Mouse (Mus musculus) kidney, postnatal 0 days (tissue): ENCODE data around the gene Clcn2. TPM values are rescaled to one million over a fixed set of nuclear protein-coding genes. Genes with fewer than 3 reads are reported as not detected.

Experiments
- ATAC-seq: fragments of 200-750 bp; cut with Nextera tagmentation; replicated peaks from 2 replicates; pipeline ENCODE4 v1.8.0; 2017; ENCODE audit warnings: low read depth, moderate number of reproducible peaks, moderate TSS enrichment, moderate library complexity; ENCODE audit not compliant: low FRiP score
- DNase-seq: peaks from one replicate; pipeline ENCODE4 v3.0.0-alpha.2; 2016; ENCODE audit warnings: low spot score
- H3K27ac ChIP-seq: fragments of 300-500 bp; sonication (generic); 2 replicates; pipeline ENCODE4 v1.5.1; 2014; ENCODE audit warnings: mild to moderate bottlenecking
- H3K27me3 ChIP-seq: fragments of 300-500 bp; sonication (generic); 2 replicates; pipeline ENCODE4 v1.6.1; 2014; ENCODE audit warnings: low read length, mixed read lengths; ENCODE audit not compliant: insufficient read depth
- H3K36me3 ChIP-seq: fragments of 300-500 bp; sonication (generic); 2 replicates; pipeline ENCODE4 v1.6.1; 2014; ENCODE audit warnings: low read length, mixed read lengths; ENCODE audit not compliant: insufficient read depth
- H3K4me1 ChIP-seq: fragments of 300-500 bp; sonication (generic); replicated peaks from 2 replicates; pipeline ENCODE4 v1.6.1; 2014; ENCODE audit warnings: antibody characterized with exemption, low read length, mixed read lengths; ENCODE audit not compliant: insufficient read depth
- H3K4me2 ChIP-seq: fragments of 300-500 bp; sonication (generic); 2 replicates; pipeline ENCODE4 v1.6.1; 2014; ENCODE audit warnings: mild to moderate bottlenecking, low read length, moderate library complexity, mixed read lengths
- H3K4me3 ChIP-seq: fragments of 300-500 bp; sonication (generic); replicated peaks from 2 replicates; pipeline ENCODE4 v1.5.1; 2014; ENCODE audit warnings: low read depth, low read length
- H3K9ac ChIP-seq: fragments of 300-500 bp; sonication (generic); 2 replicates; pipeline ENCODE4 v1.6.1; 2014; ENCODE audit warnings: low read depth, low read length
- H3K9me3 ChIP-seq: fragments of 300-500 bp; sonication (generic); replicated peaks from 2 replicates; pipeline ENCODE4 v1.6.1; 2016; ENCODE audit warnings: low read length, inconsistent platforms, mixed read lengths
- CTCF ChIP-seq: IDR thresholded peaks from 2 replicates; pipeline ENCODE4 v1.5.1; 2016; ENCODE audit warnings: antibody characterized with exemption, low read depth, mild to moderate bottlenecking, moderate library complexity
- WGBS: fragments of 180-500 bp; shearing (Covaris S2); extraction: QIAGEN DNeasy Blood & Tissue Kit; methylation state at CpG from one replicate; pipeline ENCODE4 v1.1.7; 2014; 5-methylcytosine and 5-hydroxymethylcytosine counted together
- polyA plus RNA-seq: library from polyadenylated mRNA; unstranded; fragments of >200 nt; fragmentation: Nextera tagmentation; extraction: Ambion mirVana; gene quantifications from 2 replicates; pipeline ENCODE4 v1.2.1, GENCODE M21; 2015

Clcn2 gene
- 10.2 and 10.7 TPM in 2 replicates for polyA plus RNA-seq

GRCm38 (mm10) chr16:20717181-20717977 is at the start of gene Clcn2, which contains the start of gene Polr2h:
Gene Clcn2 (minus strand): TSS chr16:20717746.
Gene Polr2h (plus strand): TSS chr16:20717665.
- TF ChIP-seq CTCF, result peak; percentile 72
- H3K4me1 ChIP-seq, result peaks cover 15% of the 10 kb centered on the region
- under 1% methylated on average over 61 of the region's 62 CpGs for WGBS

GRCm38 (mm10) chr16:20765244-20765643 is 47.7 kb upstream of the Clcn2 start:
- Histone ChIP-seq H3K9me3 (no peaks in the 10 kb centered on the region), H3K27me3 (no peaks in the 10 kb centered on the region), H3K36me3 (no peaks in the 10 kb centered on the region), H3K4me1 (no peaks in the 10 kb centered on the region), H3K4me3 (no peak overlapping the region), H3K9ac (no peak overlapping the region), H3K27ac (no peak overlapping the region), H3K4me2 (no peak overlapping the region)
- peak; percentile 73 for TF ChIP-seq CTCF
- WGBS, result 49% methylated on average over 9 of the region's 9 CpGs
- DNase-seq, result peak; percentile 53
- ATAC-seq, result no peak

More at GRCm38 (mm10) chr16:20717181-20717977, at the start of gene Clcn2, which contains the start of gene Polr2h:
- H3K27me3 ChIP-seq, result no peaks in the 10 kb centered on the region
- H3K4me3 ChIP-seq, result peak within 1 kb of the TSS; percentile 55
- H3K27ac ChIP-seq, result peak within 1 kb of the TSS; percentile 97
- H3K9ac ChIP-seq, result peak within 1 kb of the TSS; percentile 71
- ATAC-seq (peak; percentile 89), DNase-seq (peak; percentile 97)
- H3K9me3 ChIP-seq, result no peaks in the 10 kb centered on the region
- H3K36me3 ChIP-seq, result peaks cover 16% of the 10 kb centered on the region
- peak within 1 kb of the TSS; percentile 92 for H3K4me2 ChIP-seq

- no peaks in the 10 kb centered on the region for H3K36me3 ChIP-seq
- no peaks in the 10 kb centered on the region for H3K27me3 ChIP-seq
- H3K4me2 ChIP-seq, result no peak overlapping the region
- no peaks in the 10 kb centered on the region for H3K9me3 ChIP-seq
- no peak overlapping the region for H3K9ac ChIP-seq
- H3K4me1 ChIP-seq, result no peaks in the 10 kb centered on the region
- no peak for ATAC-seq
- no peak overlapping the region for H3K27ac ChIP-seq
- H3K4me3 ChIP-seq, result no peak overlapping the region
- TF ChIP-seq CTCF, result peak; percentile 72
- DNase-seq, result peak; percentile 61
- WGBS, result 10% methylated on average over 3 of the region's 3 CpGs
Measured at GRCm38 (mm10) chr16:20761681-20762080, 44.1 kb upstream of the Clcn2 start.

GRCm38 (mm10) chr16:20757385-20757784 is 39.8 kb upstream of the Clcn2 start:
- Histone ChIP-seq H3K4me2 (no peak overlapping the region), H3K4me3 (no peak overlapping the region), H3K9ac (no peak overlapping the region), H3K36me3 (no peaks in the 10 kb centered on the region), H3K27me3 (no peaks in the 10 kb centered on the region), H3K9me3 (no peaks in the 10 kb centered on the region), H3K4me1 (no peaks in the 10 kb centered on the region), H3K27ac (no peak overlapping the region)
- TF ChIP-seq CTCF, result no peak
- DNase-seq (no peak), ATAC-seq (no peak)
- WGBS, result 67% methylated on average over 1 of the region's 1 CpGs

GRCm38 (mm10) chr16:20756052-20756451 is 38.5 kb upstream of the Clcn2 start:
- no peaks in the 10 kb centered on the region for H3K27me3 ChIP-seq
- ATAC-seq (no peak), DNase-seq (no peak)
- no peak overlapping the region for H3K9ac ChIP-seq
- H3K4me3 ChIP-seq, result no peak overlapping the region
- H3K4me2 ChIP-seq, result no peak overlapping the region
- no peaks in the 10 kb centered on the region for H3K9me3 ChIP-seq
- no peaks in the 10 kb centered on the region for H3K4me1 ChIP-seq
- no peak for TF ChIP-seq CTCF
- no peaks in the 10 kb centered on the region for H3K36me3 ChIP-seq
- 90% methylated on average over 5 of the region's 5 CpGs for WGBS
- H3K27ac ChIP-seq, result no peak overlapping the region

GRCm38 (mm10) chr16:20750518-20750917 is 33.0 kb upstream of the Clcn2 start:
- Histone ChIP-seq H3K27ac (no peak overlapping the region), H3K36me3 (no peaks in the 10 kb centered on the region), H3K4me2 (no peak overlapping the region), H3K9me3 (no peaks in the 10 kb centered on the region), H3K27me3 (no peaks in the 10 kb centered on the region), H3K9ac (no peak overlapping the region), H3K4me3 (no peak overlapping the region), H3K4me1 (no peaks in the 10 kb centered on the region)
- ATAC-seq, result no peak
- WGBS, result 41% methylated on average over 8 of the region's 8 CpGs
- no peak for DNase-seq
- TF ChIP-seq CTCF, result no peak
